Mouse (Mus musculus) monocyte, adult 5-6 weeks (primary cell): ENCODE measurements around the gene Vmn1r157. TPM values are rescaled to one million over a fixed set of nuclear protein-coding genes. Genes with fewer than 3 reads are reported as not detected.
"Not testable (repeated sequence)": the region's sequence is repeated elsewhere in the genome, so short reads cannot be mapped to it uniquely, and the experiment has no call there.

Experiments used
- ATAC-seq: fragments of 153-309, 156-312 bp; replicated peaks from 2 replicates; pipeline ENCODE4 v1.8.0; 2017; ENCODE audit warnings: mild to moderate bottlenecking; ENCODE audit not compliant: low TSS enrichment, insufficient number of reproducible peaks, severe bottlenecking, poor library complexity, low FRiP score
- total RNA-seq: library from RNA; stranded (forward); fragments of 200-1000, 200-491, 200-594 nt; gene quantifications from 3 replicates; pipeline ENCODE4 v1.2.3, GENCODE M21; 2017

The Vmn1r157 gene
- total RNA-seq = not detected in 3 replicates

DNA sequence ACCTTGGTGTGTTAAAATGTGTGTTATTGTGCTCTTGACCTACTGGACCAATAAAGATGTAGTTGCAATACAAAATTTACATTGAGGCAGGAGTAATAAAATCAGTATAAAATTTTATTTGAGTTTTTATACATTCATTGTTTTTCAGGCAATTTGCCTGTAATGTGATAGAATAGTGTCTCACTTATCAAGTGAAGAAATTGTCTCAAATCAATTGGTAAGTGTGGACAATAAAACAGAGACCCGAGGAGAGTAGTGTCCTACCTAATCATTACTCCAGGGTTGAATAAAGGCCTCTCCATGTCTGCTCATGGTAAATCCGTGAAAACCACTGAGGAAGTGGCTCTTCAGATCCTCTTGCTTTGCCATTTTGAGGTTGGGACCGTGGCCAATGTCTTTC is at the start of gene Vmn1r157:
TSS of gene Vmn1r157 (plus strand) at position 301 of the 400 bp plus-strand sequence.
- ATAC-seq = not testable (repeated sequence)

GRCm38 (mm10) chr7:22719610-22720009 is 41.9 kb upstream of the Vmn1r157 start, which contains the start of gene Gm4567:
Gm4567 (minus strand) TSS chr7:22719710.
- not testable (repeated sequence) for ATAC-seq

DNA sequence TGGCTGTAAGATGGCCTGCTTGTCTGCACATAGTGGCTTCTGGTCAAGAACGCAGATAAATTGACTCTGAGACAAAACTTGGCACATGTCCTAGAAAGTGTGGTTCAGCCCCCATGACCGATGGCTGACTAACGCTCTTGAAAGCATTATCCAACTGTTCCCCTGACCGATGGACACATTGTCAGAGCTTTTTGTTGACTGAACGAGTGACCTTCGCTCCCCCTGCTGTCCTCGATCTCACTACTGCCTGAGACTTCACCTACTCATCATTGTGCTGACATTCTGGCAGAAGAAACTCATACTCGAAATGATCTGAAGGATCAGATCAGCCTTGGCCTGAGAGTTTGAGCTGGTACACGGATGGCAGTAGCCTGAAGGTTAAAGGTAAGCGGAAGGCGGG is 14.5 kb downstream of the Vmn1r157 start:
- not testable (repeated sequence) for ATAC-seq

- ATAC-seq = not testable (repeated sequence)
Measured at GRCm38 (mm10) chr7:22790682-22791081, 29.2 kb downstream of the Vmn1r157 start, which contains the start of gene Vmn1r158. Vmn1r158 (minus strand) TSS chr7:22790782.

Other genes with a start within 250 kb of the Vmn1r157 start
- not detected in 3 replicates for gene Vmn1r152, start 238.7 kb upstream of the Vmn1r157 start, total RNA-seq
- not detected in 3 replicates for gene Gm8677, start 226.8 kb upstream of the Vmn1r157 start, total RNA-seq
- gene Gm4201, start 196.4 kb upstream of the Vmn1r157 start, total RNA-seq = not detected in 3 replicates
- not detected in 3 replicates for gene Gm4565, start 173.6 kb upstream of the Vmn1r157 start, total RNA-seq
- not detected in 3 replicates for gene Vmn1r155, start 103.7 kb upstream of the Vmn1r157 start, total RNA-seq
- gene Gm8693, start 69.4 kb upstream of the Vmn1r157 start, total RNA-seq = not detected in 3 replicates
- gene Gm4567, start 42.0 kb upstream of the Vmn1r157 start, total RNA-seq = not detected in 3 replicates
- not detected in 3 replicates for gene Vmn1r158, start 29.1 kb downstream of the Vmn1r157 start, total RNA-seq
- gene Vmn1r159, start 81.9 kb downstream of the Vmn1r157 start, total RNA-seq = not detected in 3 replicates
- not detected in 3 replicates for gene Vmn1r160, start 109.5 kb downstream of the Vmn1r157 start, total RNA-seq
- gene Gm4214, start 223.0 kb downstream of the Vmn1r157 start, total RNA-seq = not detected in 3 replicates